Comparison of ENCODE assay signal across 8 mouse cellular contexts in the genomic region with DNA sequence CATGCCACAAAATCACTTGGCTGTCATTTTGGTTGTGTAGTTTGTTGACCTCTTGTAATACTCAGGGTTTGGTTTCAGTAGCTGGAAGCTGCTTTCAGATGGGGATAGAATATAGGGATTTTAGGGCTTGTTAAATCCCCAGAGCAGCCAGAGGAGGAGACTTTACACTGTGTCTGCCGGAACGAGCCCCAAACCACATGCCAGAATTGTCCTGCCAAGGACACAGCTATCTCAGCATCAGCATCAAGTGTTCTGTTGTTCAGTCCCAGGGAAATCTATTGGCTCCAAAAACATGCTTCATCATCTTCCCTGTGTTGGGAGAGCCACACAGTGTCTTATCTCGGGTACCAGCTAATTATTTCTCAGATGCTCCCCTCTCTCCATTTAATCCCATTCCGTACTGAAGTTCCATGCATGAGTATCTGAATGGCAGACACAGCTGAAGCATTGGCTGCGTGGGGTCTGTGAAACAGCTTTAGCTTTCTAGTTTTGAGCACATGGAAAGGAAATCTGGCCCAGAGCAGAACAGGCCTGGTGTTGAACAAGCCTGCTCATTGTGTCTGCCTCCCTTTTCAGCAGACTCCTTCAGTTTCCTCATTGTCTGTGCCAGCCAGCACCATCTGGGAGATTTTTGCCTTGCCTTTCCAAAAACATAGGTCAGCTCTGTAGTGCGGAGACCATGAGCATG.
DNase-seq lines count a peak whose midpoint lies in the region; ATAC-seq lines count a peak whose summit lies in the region.

No protein-coding gene starts in this region.

- no peak overlapping the region for H3K9ac ChIP-seq in neural tube, embryonic 14.5 days (replicated peaks; ENCODE audit: low read depth, low read length)

- 31% methylated on average over 6 of the region's 6 CpGs for WGBS in neural tube, embryonic 14.5 days

- peak; percentile 70 for DNase-seq in cerebellum, adult 9-11 months
- DNase-seq in frontal cortex, postnatal 10 days (ENCODE audit: low spot score in 2 of 2), result peak; percentile 31 to 48
- DNase-seq in left cerebral cortex, postnatal 10 days (ENCODE audit: extremely low spot score in 1 of 2, low spot score in 2 of 2), result peak; percentile 43 to 59
- no peak for DNase-seq in spleen, postnatal 10 days (ENCODE audit: low spot score in 2 of 2)
- DNase-seq in adrenal gland, postnatal 4 days (ENCODE audit: low spot score in 2 of 2), result no peak
- no peak for DNase-seq in ovary, postnatal 36 days (ENCODE audit: low spot score)

- no peaks in the 10 kb centered on the region for H3K36me3 ChIP-seq in neural tube, embryonic 14.5 days (ENCODE audit: control insufficient read depth, insufficient read depth, low read length)

- H3K4me2 ChIP-seq in neural tube, embryonic 14.5 days (ENCODE audit: low read depth, low read length), result no peak overlapping the region

- H3K27ac ChIP-seq in neural tube, embryonic 14.5 days (ENCODE audit: low read depth, low read length), result peak overlapping the region; percentile 44; the same call in 1 of the 2 replicates

- H3K4me1 ChIP-seq in neural tube, embryonic 14.5 days (ENCODE audit: control insufficient read depth, insufficient read depth, low read length), result 0 out of 2 replicates have a peak, but pooled peaks cover 7% of the 10 kb centered on the region

- no peaks in the 10 kb centered on the region for H3K9me3 ChIP-seq in neural tube, embryonic 14.5 days (ENCODE audit: control insufficient read depth, low read length)

- peak; percentile 76 for ATAC-seq in cerebellum, adult (ENCODE audit: insufficient number of reproducible peaks, low FRiP score, low TSS enrichment)
- peak; percentile 81 for ATAC-seq in neural tube, embryonic 14.5 days (ENCODE audit: low read depth)

- intact Hi-C loops in left cerebral cortex, postnatal 10 days (cut with DNase I), result no loop called here

- no peak overlapping the region for H3K4me3 ChIP-seq in neural tube, embryonic 14.5 days (ENCODE audit: low read depth, low read length)

- no peaks in the 10 kb centered on the region for H3K27me3 ChIP-seq in neural tube, embryonic 14.5 days (ENCODE audit: control insufficient read depth, insufficient read depth, low read length)

Comparison
In these comparisons a context has a peak if more than half of its experiments do, and no peak if none do; other contexts are left out.
1. DNase-seq: peak in cerebellum, adult 9-11 months (single experiment), frontal cortex, postnatal 10 days (2 of 2) and left cerebral cortex, postnatal 10 days (2 of 2); none in spleen, postnatal 10 days (0 of 2), adrenal gland, postnatal 4 days (0 of 2) and ovary, postnatal 36 days (single experiment).